Mouse (Mus musculus) mammary gland, adult 2 months (tissue): Measurements from ENCODE around the gene Prr32. TPM values are rescaled to one million over a fixed set of nuclear protein-coding genes. Genes with fewer than 3 reads are reported as not detected.

ENCODE experiments used
- polyA plus RNA-seq: library from polyadenylated mRNA; depleted of rRNA; stranded (reverse); fragments of >200 nt; gene quantifications from 2 replicates; pipeline ENCODE4 v1.2.3, GENCODE M21; 2012; ENCODE audit warnings: low replicate concordance; rRNA removed

Prr32 gene
- 2.0 and 8.0 TPM in 2 replicates for polyA plus RNA-seq

GRCm38 (mm10) chrX:45090604-45091003, at the start of gene Prr32:
Prr32 (plus strand) TSS chrX:45090904.

